Mouse (Mus musculus) MEL (cell line): ENCODE measurements around the gene Wdsub1.

Source experiments
- CHD1 ChIP-seq: IDR thresholded peaks from 2 replicates; pipeline ENCODE4 v1.6.1; 2012; ENCODE audit warnings: low read depth, mild to moderate bottlenecking, inconsistent platforms, low read length, improper control_type of control experiment
- ELF1 ChIP-seq: IDR thresholded peaks from 2 replicates; pipeline ENCODE4 v1.6.1; 2014; ENCODE audit warnings: low read depth, mild to moderate bottlenecking, inconsistent platforms, low read length, improper control_type of control experiment, moderate library complexity
- TAL1 ChIP-seq: IDR thresholded peaks from 2 replicates; pipeline ENCODE4 v1.6.1; 2012; ENCODE audit warnings: mild to moderate bottlenecking, inconsistent platforms, low read length, moderate library complexity, mixed read lengths
- ZNF384 ChIP-seq: IDR thresholded peaks from 2 replicates; pipeline ENCODE4 v1.6.1; 2012; ENCODE audit warnings: low read depth, mild to moderate bottlenecking, inconsistent platforms, low read length, improper control_type of control experiment

DNA sequence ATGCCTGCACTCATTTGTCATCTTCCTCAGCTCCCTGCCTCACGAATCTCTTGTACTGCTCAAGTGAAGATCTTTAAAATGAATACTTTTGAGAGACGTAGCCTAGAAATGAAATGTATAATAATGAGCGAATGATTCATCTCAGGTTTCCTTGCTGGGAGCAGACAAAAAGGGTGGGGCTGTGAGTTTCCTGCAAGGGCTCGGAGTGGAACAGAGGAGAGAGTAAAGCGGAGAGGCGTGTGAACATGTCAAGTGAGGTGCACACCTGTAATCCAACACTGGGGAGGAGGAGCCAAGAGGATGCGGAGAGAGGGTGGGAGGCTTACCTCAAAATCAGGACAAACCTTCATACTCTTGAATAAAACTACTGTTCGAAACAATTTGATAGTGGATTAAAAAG is 14.4 kb upstream of the Wdsub1 start:
- TF ChIP-seq CHD1, result no peak
- TF ChIP-seq ZNF384, result no peak
- no peak for TF ChIP-seq TAL1
- no peak for TF ChIP-seq ELF1
